Mouse (Mus musculus) testis, adult 2 months (tissue): ENCODE measurements at regions not wholly inside any gene's neighbourhood (a gene's known extent, or its start where the extent isn't known, plus 50 kb on each side); places are given as distances from the start of the nearest gene placed in this dataset.

Experiments used
- CTCF ChIP-seq: fragments of 200-500 bp; IDR thresholded peaks from 2 replicates; pipeline ENCODE4 v1.5.1; 2012; ENCODE audit warnings: low read depth, mild to moderate bottlenecking, inconsistent platforms, low read length, moderate library complexity; ENCODE audit not compliant: control insufficient read depth, insufficient read depth, insufficient replicate concordance
- POLR2A ChIP-seq: fragments of 200-500 bp; IDR thresholded peaks from 2 replicates; pipeline ENCODE4 v1.6.1; 2012; ENCODE audit warnings: low read depth, mild to moderate bottlenecking, inconsistent platforms, low read length, moderate library complexity; ENCODE audit not compliant: control insufficient read depth

GRCm38 (mm10) chr6:101054880-101055279 is 221.5 kb downstream of the Ppp4r2 start:
- TF ChIP-seq CTCF (no peak), POLR2A (no peak)
